Comparison of ENCODE assay signal across 9 mouse cellular contexts in genomic region chr3:52322401-52323385, GRCm38 (mm10). TPM values are rescaled to one million over a fixed set of nuclear protein-coding genes. Genes with fewer than 3 reads are reported as not detected.
DNase-seq lines count a peak whose midpoint lies in the region; ATAC-seq and TF ChIP-seq lines count a peak whose summit lies in the region.
"Had no signal": no experiment of that assay in that cellular context is flagged by ENCODE, and none has a peak within 500 bp of the region (broad histone marks: within the 10 kb centered on the region; RNA-seq: fewer than 3 reads in every experiment).

No protein-coding gene starts in this region.

- H3K4me2 ChIP-seq in intestine, embryonic 14.5 days (ENCODE audit: low read length): no peak overlapping the region
- H3K4me2 ChIP-seq in intestine, postnatal 0 days (replicated peaks; ENCODE audit: low read depth): no peak overlapping the region; the same call in 1 of the 2 replicates
- H3K4me2 ChIP-seq in lung, embryonic 15.5 days: peak overlapping the region; percentile 19; the same call in 1 of the 2 replicates
- H3K4me2 ChIP-seq: liver, embryonic 15.5 days had no signal

- no peaks in the 10 kb centered on the region for H3K27me3 ChIP-seq in intestine, embryonic 14.5 days (replicated peaks; ENCODE audit: control insufficient read depth, insufficient read depth, low read length)
- no peaks in the 10 kb centered on the region for H3K27me3 ChIP-seq in intestine, postnatal 0 days (replicated peaks; ENCODE audit: control insufficient read depth, insufficient read depth, low read length)
- H3K27me3 ChIP-seq in lung, embryonic 15.5 days: no peaks in the 10 kb centered on the region
- H3K27me3 ChIP-seq: liver, embryonic 15.5 days had no signal

- ATAC-seq in intestine, embryonic 14.5 days (replicated peaks; ENCODE audit: low FRiP score, low TSS enrichment, low read depth): no peak
- no peak for ATAC-seq in intestine, postnatal 0 days
- ATAC-seq in lung, embryonic 15.5 days (ENCODE audit: borderline replicate concordance, extremely low read depth, low FRiP score, low TSS enrichment): peak; percentile 74; the same call in 1 of the 2 replicates

- no peak overlapping the region for H3K9ac ChIP-seq in intestine, embryonic 14.5 days (ENCODE audit: low read length)
- no peak overlapping the region for H3K9ac ChIP-seq in intestine, postnatal 0 days (ENCODE audit: low read depth, low read length)
- no peak overlapping the region for H3K9ac ChIP-seq in lung, embryonic 15.5 days
- H3K9ac ChIP-seq: liver, embryonic 15.5 days had no signal

- 27% methylated on average over 9 of the region's 9 CpGs for WGBS in intestine, embryonic 14.5 days
- 33% methylated on average over 9 of the region's 9 CpGs for WGBS in intestine, postnatal 0 days
- WGBS in lung, embryonic 15.5 days: 12% methylated on average over 9 of the region's 9 CpGs

- no peak overlapping the region for H3K4me3 ChIP-seq in intestine, embryonic 14.5 days (ENCODE audit: low read depth, low read length)
- H3K4me3 ChIP-seq in intestine, postnatal 0 days (ENCODE audit: low read depth, low read length): no peak overlapping the region
- H3K4me3 ChIP-seq in brown adipose tissue, adult 24 weeks (ENCODE audit: insufficient read depth, low read depth, low read length): no peak overlapping the region
- no peak overlapping the region for H3K4me3 ChIP-seq in lung, embryonic 15.5 days
- H3K4me3 ChIP-seq: liver, embryonic 15.5 days had no signal

- no peaks in the 10 kb centered on the region for H3K36me3 ChIP-seq in intestine, embryonic 14.5 days (ENCODE audit: control insufficient read depth, insufficient read depth, low read length)
- H3K36me3 ChIP-seq in intestine, postnatal 0 days (ENCODE audit: control insufficient read depth, insufficient read depth): no peaks in the 10 kb centered on the region
- H3K36me3 ChIP-seq in lung, embryonic 15.5 days: no peaks in the 10 kb centered on the region
- H3K36me3 ChIP-seq: liver, embryonic 15.5 days had no signal

- H3K9me3 ChIP-seq in intestine, embryonic 14.5 days (ENCODE audit: control insufficient read depth, low read length): no peaks in the 10 kb centered on the region
- no peaks in the 10 kb centered on the region for H3K9me3 ChIP-seq in intestine, postnatal 0 days (ENCODE audit: control insufficient read depth)
- H3K9me3 ChIP-seq in lung, embryonic 15.5 days: no peaks in the 10 kb centered on the region
- H3K9me3 ChIP-seq: liver, embryonic 15.5 days had no signal

- peak; percentile 54 for DNase-seq in intestine, embryonic 14.5 days (ENCODE audit: low spot score)
- DNase-seq in CD4-positive, CD25-positive, alpha-beta regulatory T cell, adult 2 months (ENCODE audit: low read depth, low spot score): peak; percentile 62
- DNase-seq in gastrocnemius, postnatal 25 days: no peak
- DNase-seq in natural killer cell, adult 2 months (ENCODE audit: low spot score in 2 of 2): no peak
- DNase-seq in gastrocnemius, adult 8-10 months (ENCODE audit: low spot score in 2 of 2): no peak

- H3K4me1 ChIP-seq in intestine, embryonic 14.5 days (replicated peaks; ENCODE audit: control insufficient read depth, insufficient read depth, low read length): peaks cover 15% of the 10 kb centered on the region
- H3K4me1 ChIP-seq in intestine, postnatal 0 days (replicated peaks; ENCODE audit: control insufficient read depth, insufficient read depth, low read length): no peaks in the 10 kb centered on the region
- H3K4me1 ChIP-seq in brown adipose tissue, adult 24 weeks (ENCODE audit: control insufficient read depth, insufficient read depth, insufficient read length, low read length): peaks cover 45% of the 10 kb centered on the region
- H3K4me1 ChIP-seq in lung, embryonic 15.5 days: peaks cover 22% of the 10 kb centered on the region

- no peak for TF ChIP-seq CTCF in intestine, postnatal 0 days (IDR thresholded peaks at IDR 0.05; ENCODE audit: low read depth)

- H3K27ac ChIP-seq in intestine, embryonic 14.5 days (ENCODE audit: low read depth): no peak overlapping the region
- no peak overlapping the region for H3K27ac ChIP-seq in intestine, postnatal 0 days (ENCODE audit: low read depth, low read length)
- H3K27ac ChIP-seq in brown adipose tissue, adult 24 weeks (replicated peaks; ENCODE audit: low read depth, low read length): peak overlapping the region; percentile 9; the same call in 1 of the 2 replicates
- H3K27ac ChIP-seq in lung, embryonic 15.5 days: peak overlapping the region; percentile 39
- H3K27ac ChIP-seq: liver, embryonic 15.5 days had no signal

RNA-seq across cellular contexts. Expression of gene Foxo1, which starts 54.6 kb away (rescaled TPM):
- polyA plus RNA-seq in intestine, embryonic 14.5 days (2014; fragmentation: Nextera tagmentation; extraction: Ambion mirVana): 7.5 and 8.2 TPM in 2 replicates
- 4.4 and 4.6 TPM in 2 replicates for polyA plus RNA-seq in intestine, postnatal 0 days (2015; fragmentation: Nextera tagmentation; extraction: Ambion mirVana)
- polyA plus RNA-seq in brown adipose tissue, adult 24 weeks (2012; ENCODE audit: insufficient read depth, insufficient read length, missing spikeins): 10.7 and 13.4 TPM in 2 replicates
- 5.6 and 6.0 TPM in 2 replicates for polyA plus RNA-seq in lung, embryonic 15.5 days (2015; fragmentation: Nextera tagmentation; extraction: Ambion mirVana)
- total RNA-seq in gastrocnemius, postnatal 25 days (2021): 10 to 100 TPM; 15.5 to 19.3 TPM
- 10 to 100 TPM; 10.1 to 36.4 (median 14.5) TPM for total RNA-seq in gastrocnemius, adult 8-10 months (2022)

Comparison
In these comparisons a context has a peak if more than half of its experiments do, and no peak if none do; other contexts are left out.
1. DNase-seq: peak in intestine, embryonic 14.5 days (single experiment) and CD4-positive, CD25-positive, alpha-beta regulatory T cell, adult 2 months (single experiment); none in gastrocnemius, postnatal 25 days (single experiment), natural killer cell, adult 2 months (0 of 2) and gastrocnemius, adult 8-10 months (0 of 2).
2. H3K27ac ChIP-seq: peak in brown adipose tissue, adult 24 weeks (single experiment) and lung, embryonic 15.5 days (single experiment); none in intestine, embryonic 14.5 days (single experiment) and intestine, postnatal 0 days (single experiment).